Comparison of ENCODE assay signal across 15 mouse cellular contexts in genomic region chr12:119450116-119450515, GRCm38 (mm10).
"Had no signal": no experiment of that assay in that cellular context is flagged by ENCODE, and none has a peak within 500 bp of the region (broad histone marks: within the 10 kb centered on the region; RNA-seq: fewer than 3 reads in every experiment).

No protein-coding gene starts in this region.

- H3K27ac ChIP-seq: kidney, postnatal 0 days; layer of hippocampus, adult 2 months; limb, embryonic 13.5 days; liver, embryonic 14.5 days; midbrain, embryonic 12.5 days; neural tube, embryonic 13.5 days had no signal

- DNase-seq: kidney, adult 11 months; kidney, adult 9 months; kidney, postnatal 36 days; lung, adult 18-20 months; retina, postnatal 1 day; right cerebral cortex, postnatal 4 days; spleen, adult 18-20 months; thymus, adult 2 months; thymus, postnatal 25 days had no signal

- H3K4me3 ChIP-seq: layer of hippocampus, adult 2 months; limb, embryonic 13.5 days; midbrain, embryonic 12.5 days; neural tube, embryonic 13.5 days had no signal
